Mouse (Mus musculus): Measurements from ENCODE around the gene Hist1h1t.

The Hist1h1t gene

GRCm38 (mm10) chr13:23732156-23732804, 36.7 kb downstream of the Hist1h1t start:
- peak; percentile 70 for DNase-seq (ENCODE audit: low read depth, low spot score)

GRCm38 (mm10) chr13:23737091-23737490, 41.5 kb downstream of the Hist1h1t start:
- no peak for DNase-seq (ENCODE audit: low read depth, low spot score)

- peak; percentile 46 for DNase-seq (ENCODE audit: low read depth, low spot score)
Measured at GRCm38 (mm10) chr13:23738041-23738440, 42.4 kb downstream of the Hist1h1t start.

GRCm38 (mm10) chr13:23738677-23739068, 43.1 kb downstream of the Hist1h1t start, which contains the start of gene Hist1h1c:
Hist1h1c (plus strand) TSS chr13:23738808.
- peak; percentile 94 for DNase-seq (ENCODE audit: low read depth, low spot score)

- DNase-seq (ENCODE audit: low read depth, low spot score): peak; percentile 97
Measured at GRCm38 (mm10) chr13:23739069-23739921, 43.7 kb downstream of the Hist1h1t start.

GRCm38 (mm10) chr13:23739922-23740252, 44.3 kb downstream of the Hist1h1t start:
- no peak for DNase-seq (ENCODE audit: low read depth, low spot score)

GRCm38 (mm10) chr13:23740256-23740840, 44.7 kb downstream of the Hist1h1t start:
- peak; percentile 55 for DNase-seq (ENCODE audit: low read depth, low spot score)

GRCm38 (mm10) chr13:23740910-23741309, 45.3 kb downstream of the Hist1h1t start:
- peak; percentile 34 for DNase-seq (ENCODE audit: low read depth, low spot score)

GRCm38 (mm10) chr13:23742007-23742406, 46.4 kb downstream of the Hist1h1t start:
- peak; percentile 42 for DNase-seq (ENCODE audit: low read depth, low spot score)

GRCm38 (mm10) chr13:23743215-23743614, 47.6 kb downstream of the Hist1h1t start:
- no peak for DNase-seq (ENCODE audit: low read depth, low spot score)

- DNase-seq (ENCODE audit: low read depth, low spot score): peak; percentile 52
Measured at GRCm38 (mm10) chr13:23743963-23744362, 48.3 kb downstream of the Hist1h1t start.

- DNase-seq (ENCODE audit: low read depth, low spot score): peak; percentile 73
Measured at GRCm38 (mm10) chr13:23744421-23745380, 49.1 kb downstream of the Hist1h1t start.

GRCm38 (mm10) chr13:23745381-23746161, 50.0 kb downstream of the Hist1h1t start, which contains the start of gene Hist1h3c:
Hist1h3c (minus strand) TSS chr13:23745602.
- peak; percentile 94 for DNase-seq (ENCODE audit: low read depth, low spot score)

Measured in 3T3-L1 (cell line).